Mouse (Mus musculus): Measurements from ENCODE around the gene Dlg5. TPM values are rescaled to one million over a fixed set of nuclear protein-coding genes. Genes with fewer than 3 reads are reported as not detected.

Dlg5 gene
- polyA plus RNA-seq (2012; rRNA removed; ENCODE audit: low replicate concordance) = 29.2 and 30.6 TPM in 2 replicates

GRCm38 (mm10) chr14:24245177-24246081, at the start of gene Dlg5:
Gene Dlg5, minus strand, starts transcription at chr14:24245920.

GRCm38 (mm10) chr14:24292914-24293313, 47.2 kb upstream of the Dlg5 start, which contains the start of gene E330034G19Rik:
Gene E330034G19Rik, plus strand, starts transcription at chr14:24293214.

Other genes with a start within 250 kb of the Dlg5 start
- 1.8 and 6.0 TPM in 2 replicates for gene Kcnma1, start 231.4 kb downstream of the Dlg5 start, polyA plus RNA-seq (2012; rRNA removed; ENCODE audit: low replicate concordance)
- not detected in 2 replicates for gene E330034G19Rik, start 47.3 kb upstream of the Dlg5 start, polyA plus RNA-seq (2012; rRNA removed; ENCODE audit: low replicate concordance)
- gene Polr3a, start 241.1 kb upstream of the Dlg5 start, polyA plus RNA-seq (2012; rRNA removed; ENCODE audit: low replicate concordance) = 5.0 and 7.6 TPM in 2 replicates
- 546 and 1,394 TPM in 2 replicates for gene Rps24, start 241.2 kb upstream of the Dlg5 start, polyA plus RNA-seq (2012; rRNA removed; ENCODE audit: low replicate concordance)

Data from mammary gland, adult 2 months (tissue).